Mouse (Mus musculus): ENCODE measurements around the gene Gorasp1.

DNA sequence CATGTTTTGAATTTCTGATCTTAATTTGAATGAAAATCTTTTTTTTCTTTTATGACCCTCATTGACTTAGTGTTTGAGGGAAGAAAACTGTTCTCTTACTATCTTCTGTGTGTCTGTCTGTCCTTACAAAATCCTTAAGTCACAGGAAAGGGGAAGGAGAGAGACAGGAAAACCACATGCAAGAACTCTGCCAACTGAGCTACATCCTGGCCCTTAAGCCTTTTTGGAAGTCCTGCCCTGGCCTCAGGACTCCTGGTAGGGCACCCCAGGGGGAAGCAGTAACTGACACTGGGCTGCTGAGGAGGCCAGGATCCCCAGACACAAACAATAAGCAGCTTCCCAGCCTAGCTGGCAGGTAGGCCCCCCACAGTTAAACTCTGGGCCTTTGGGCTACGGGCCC is 6.0 kb upstream of the Gorasp1 start:
- TF ChIP-seq CTCF (IDR thresholded peaks at IDR 0.05; ENCODE audit: borderline replicate concordance, extremely low read depth, insufficient read depth, insufficient read length) (no peak), POLR2A (IDR thresholded peaks at IDR 0.05; ENCODE audit: borderline replicate concordance, extremely low read depth, insufficient read depth, insufficient read length, poor library complexity, severe bottlenecking) (no peak)

Measured in brain, embryonic 14.5 days (tissue).